Mouse (Mus musculus): ENCODE measurements around the gene Fam243.

GRCm38 (mm10) chr16:92348941-92349340, 27.7 kb upstream of the Fam243 start:
- TF ChIP-seq POLR2A (IDR thresholded peaks at IDR 0.05; ENCODE audit: insufficient read depth, low read depth, low read length) (no peak), EP300 (IDR thresholded peaks at IDR 0.05; ENCODE audit: insufficient read depth, low read depth, low read length) (no peak), CTCF (IDR thresholded peaks at IDR 0.05) (no peak)

All from heart, adult 2 months (tissue).